Mouse (Mus musculus): ENCODE data around the gene Pla2g2d.

- TF ChIP-seq POLR2A (IDR thresholded peaks at IDR 0.05; ENCODE audit: insufficient read depth, low read depth, low read length) (no peak), CTCF (IDR thresholded peaks at IDR 0.05; ENCODE audit: insufficient read depth, low read depth, low read length) (no peak)
Measured at GRCm38 (mm10) chr4:138802917-138803316, 27.4 kb downstream of the Pla2g2d start.
